Mouse (Mus musculus): ENCODE measurements at regions not wholly inside any gene's neighbourhood (a gene's known extent, or its start where the extent isn't known, plus 50 kb on each side); places are given as distances from the start of the nearest gene placed in this dataset.

DNA sequence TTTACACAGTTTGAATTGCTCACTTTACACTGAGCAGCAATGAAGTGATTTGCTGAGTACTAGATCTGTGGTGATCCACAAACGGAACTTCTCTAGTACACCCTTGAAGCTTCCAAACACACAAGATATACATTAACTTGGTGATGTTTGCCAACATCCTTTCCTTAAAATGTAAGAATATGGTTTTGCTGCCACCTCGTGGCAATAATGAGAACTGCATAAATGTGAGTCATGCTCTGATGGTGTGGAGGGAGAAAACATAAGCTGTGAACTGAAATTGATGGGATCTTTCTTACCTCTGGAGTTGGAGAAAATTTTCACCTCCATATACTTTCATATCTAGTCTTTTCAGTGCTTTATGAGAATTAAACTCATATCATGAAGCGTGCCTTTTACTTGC lies 51.6 kb downstream of the Bex3 start:
- peak in 1 of 2 experiments; percentile 5 for DNase-seq (ENCODE audit: low spot score in 2 of 2)

GRCm38 (mm10) chrX:136365809-136366208 lies 95.8 kb downstream of the Bex3 start:
- no peak for DNase-seq (ENCODE audit: low spot score in 2 of 2)

Measured in adrenal gland, postnatal 4 days (tissue).